Mouse (Mus musculus): ENCODE measurements around the gene Lcn9. TPM values are rescaled to one million over a fixed set of nuclear protein-coding genes. Genes with fewer than 3 reads are reported as not detected.
"Not testable (repeated sequence)": the region's sequence is repeated elsewhere in the genome, so short reads cannot be mapped to it uniquely, and the experiment has no call there.

Gene Lcn9
- polyA plus RNA-seq, 1 experiment from 2014 or later, result not detected

DNA sequence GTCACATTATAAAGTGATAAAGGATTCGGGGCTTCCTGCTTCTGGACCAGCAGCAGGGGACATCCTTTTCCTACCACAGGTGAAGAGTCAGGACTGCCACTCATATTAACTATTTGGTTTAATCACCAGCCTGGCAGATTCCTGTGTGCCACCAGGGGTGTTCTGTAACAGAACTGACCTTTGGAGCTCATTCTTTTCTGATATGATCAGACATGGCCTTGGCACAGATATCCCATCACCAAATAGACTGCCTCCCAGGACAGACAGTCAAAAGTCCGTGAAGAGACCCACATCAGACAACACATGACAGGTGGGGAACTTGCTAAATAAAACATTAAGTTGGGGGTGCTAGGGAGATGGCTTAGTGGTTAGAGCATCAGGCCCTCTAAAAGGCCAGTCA is 11.2 kb upstream of the Lcn9 start:
- Histone ChIP-seq H3K27me3 (ENCODE audit: control insufficient read depth, insufficient read depth, low read length) (no peaks in the 10 kb centered on the region), H3K4me2 (replicated peaks; ENCODE audit: low read depth) (no peak overlapping the region), H3K27ac (replicated peaks) (no peak overlapping the region), H3K4me1 (replicated peaks; ENCODE audit: control insufficient read depth, insufficient read depth) (no peaks in the 10 kb centered on the region), H3K9me3 (ENCODE audit: control insufficient read depth, low read length) (no peaks in the 10 kb centered on the region), H3K4me3 (ENCODE audit: low read depth, low read length) (no peak overlapping the region), H3K9ac (ENCODE audit: low read length) (no peak overlapping the region), H3K36me3 (ENCODE audit: control insufficient read depth, insufficient read depth, low read length) (no peaks in the 10 kb centered on the region)
- no peak for ATAC-seq (ENCODE audit: low FRiP score, low TSS enrichment)
- no peak for DNase-seq (ENCODE audit: low spot score)
- TF ChIP-seq CTCF (IDR thresholded peaks at IDR 0.05; ENCODE audit: low read depth), result no peak
- no peak for TF ChIP-seq EP300 (optimal IDR thresholded peaks at IDR 0.05)
- 69% methylated on average over 2 of the region's 2 CpGs for WGBS

DNA sequence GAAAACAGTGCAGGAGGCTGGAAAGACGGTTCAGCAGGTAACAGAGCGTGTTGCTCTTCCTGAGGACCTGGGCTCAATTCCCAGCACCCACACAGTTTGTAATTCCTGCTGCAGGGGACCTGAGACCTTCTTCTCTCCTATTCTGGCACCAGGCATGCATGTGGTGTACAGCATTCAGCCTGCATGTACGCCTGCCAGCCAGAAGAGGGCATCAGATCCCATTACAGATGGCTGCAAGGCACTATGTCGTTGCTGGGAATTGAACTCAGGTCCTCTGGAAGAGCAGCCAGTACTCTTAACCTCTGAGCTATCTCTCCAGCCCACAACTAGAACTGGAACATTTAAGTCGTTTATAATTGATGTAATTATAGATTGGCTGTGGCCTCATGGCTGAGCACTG is 9.6 kb upstream of the Lcn9 start:
- Histone ChIP-seq H3K27me3 (ENCODE audit: control insufficient read depth, insufficient read depth, low read length) (no peaks in the 10 kb centered on the region), H3K4me1 (replicated peaks; ENCODE audit: control insufficient read depth, insufficient read depth) (no peaks in the 10 kb centered on the region), H3K9me3 (ENCODE audit: control insufficient read depth, low read length) (no peaks in the 10 kb centered on the region), H3K36me3 (ENCODE audit: control insufficient read depth, insufficient read depth, low read length) (no peaks in the 10 kb centered on the region), H3K9ac (ENCODE audit: low read length) (no peak overlapping the region), H3K4me2 (replicated peaks; ENCODE audit: low read depth) (no peak overlapping the region), H3K4me3 (ENCODE audit: low read depth, low read length) (no peak overlapping the region), H3K27ac (replicated peaks) (no peak overlapping the region)
- ATAC-seq (ENCODE audit: low FRiP score, low TSS enrichment) (no peak), DNase-seq (ENCODE audit: low spot score) (no peak)
- 78% methylated on average over 5 of the region's 5 CpGs for WGBS
- TF ChIP-seq CTCF (IDR thresholded peaks at IDR 0.05; ENCODE audit: low read depth), result peak; percentile 30; the same call in 1 of the 2 replicates
- TF ChIP-seq EP300 (optimal IDR thresholded peaks at IDR 0.05), result no peak

DNA sequence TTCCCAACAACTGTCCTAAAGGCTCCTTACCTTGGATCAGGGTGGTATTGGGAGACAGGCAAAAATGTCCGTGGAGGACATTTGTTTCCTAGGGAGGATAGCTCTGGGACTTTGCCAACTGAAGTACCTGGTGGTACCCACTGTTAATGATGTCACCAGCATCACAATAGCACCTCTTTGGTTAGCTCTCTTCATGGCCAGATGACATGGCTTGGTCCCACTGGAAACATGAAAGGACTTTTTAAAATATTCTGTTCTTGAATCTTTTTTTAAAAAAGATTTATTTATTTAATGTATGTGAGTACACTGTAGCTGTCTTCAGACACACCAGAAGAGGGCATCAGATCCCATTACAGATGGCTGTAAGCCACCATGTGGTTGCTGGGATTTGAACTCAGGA is 7.2 kb upstream of the Lcn9 start, which contains the start of gene Glt6d1:
Glt6d1 (minus strand) TSS at position 101 of the 400 bp plus-strand sequence.
- not testable (repeated sequence) for H3K27ac ChIP-seq (replicated peaks); H3K4me2 ChIP-seq (replicated peaks; ENCODE audit: low read depth); H3K9me3 ChIP-seq (ENCODE audit: control insufficient read depth, low read length); DNase-seq (ENCODE audit: low spot score); H3K9ac ChIP-seq (ENCODE audit: low read length); H3K4me1 ChIP-seq (replicated peaks; ENCODE audit: control insufficient read depth, insufficient read depth); ATAC-seq (ENCODE audit: low FRiP score, low TSS enrichment); H3K27me3 ChIP-seq (ENCODE audit: control insufficient read depth, insufficient read depth, low read length); H3K36me3 ChIP-seq (ENCODE audit: control insufficient read depth, insufficient read depth, low read length); H3K4me3 ChIP-seq (ENCODE audit: low read depth, low read length)
- 74% methylated on average over 1 of the region's 1 CpGs for WGBS

DNA sequence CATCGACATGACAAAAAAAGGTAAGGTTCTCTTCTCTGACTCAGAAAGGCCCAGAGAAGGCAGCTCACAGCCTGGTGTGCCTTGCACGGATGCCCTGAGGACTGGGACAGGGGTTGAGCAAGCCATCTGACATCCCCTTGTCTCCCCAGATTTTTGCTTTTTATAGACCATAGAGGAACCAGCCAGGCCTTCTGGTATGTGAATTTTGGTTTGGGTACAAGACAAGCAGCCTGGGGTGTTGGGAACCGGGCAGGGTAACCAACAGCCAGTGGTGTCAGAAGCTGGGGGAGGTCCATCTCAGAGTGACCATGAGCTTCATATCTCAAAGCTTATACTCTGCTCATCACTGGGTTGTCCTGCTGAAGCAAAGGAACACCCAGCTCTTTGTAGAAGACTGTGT is 1.8 kb downstream of the Lcn9 start:
- TF ChIP-seq CTCF (IDR thresholded peaks at IDR 0.05; ENCODE audit: low read depth) (no peak), EP300 (optimal IDR thresholded peaks at IDR 0.05) (no peak)
- H3K27ac ChIP-seq (replicated peaks), result no peak overlapping the region
- DNase-seq (ENCODE audit: low spot score), result no peak

DNA sequence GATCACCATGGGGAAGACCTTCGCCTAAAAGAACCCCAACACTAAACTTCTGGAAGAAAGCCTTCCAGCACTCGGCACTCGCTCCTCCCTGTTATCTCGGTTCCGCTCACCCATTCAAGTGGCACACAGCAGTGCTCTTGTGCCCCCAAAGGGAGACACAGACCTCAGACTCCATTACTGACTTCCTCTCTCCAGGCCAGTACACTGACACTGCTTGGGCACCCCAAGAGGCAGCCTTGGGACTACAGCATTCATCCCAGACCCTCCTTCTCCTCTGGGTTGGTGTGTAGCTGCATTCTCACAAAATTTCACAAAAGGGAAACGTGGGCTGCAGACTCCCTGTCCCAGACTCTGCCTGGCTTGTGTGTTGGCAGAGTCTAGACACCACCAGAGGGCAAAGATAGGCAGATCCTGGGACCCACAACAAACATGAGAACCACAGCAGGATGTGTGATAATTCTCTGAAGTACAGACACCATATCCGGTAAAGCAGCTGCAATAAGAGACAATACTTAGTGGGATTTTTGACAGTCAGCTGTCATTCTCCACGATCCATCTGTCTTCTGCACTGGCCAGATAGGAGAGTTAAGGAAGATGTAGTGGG is 5.5 kb downstream of the Lcn9 start:
- H3K36me3 ChIP-seq (ENCODE audit: control insufficient read depth, insufficient read depth, low read length), result no peaks in the 10 kb centered on the region
- ATAC-seq (ENCODE audit: low FRiP score, low TSS enrichment) (no peak), DNase-seq (ENCODE audit: low spot score) (no peak)
- no peak overlapping the region for H3K4me3 ChIP-seq (ENCODE audit: low read depth, low read length)
- H3K4me2 ChIP-seq (replicated peaks; ENCODE audit: low read depth), result no peak overlapping the region
- no peaks in the 10 kb centered on the region for H3K9me3 ChIP-seq (ENCODE audit: control insufficient read depth, low read length)
- H3K9ac ChIP-seq (ENCODE audit: low read length), result no peak overlapping the region
- H3K27me3 ChIP-seq (ENCODE audit: control insufficient read depth, insufficient read depth, low read length), result no peaks in the 10 kb centered on the region
- 78% methylated on average over 8 of the region's 8 CpGs for WGBS
- H3K4me1 ChIP-seq (replicated peaks; ENCODE audit: control insufficient read depth, insufficient read depth), result no peaks in the 10 kb centered on the region
- 0 out of 2 replicates have a peak, but pooled peaks have one; percentile 2 for TF ChIP-seq CTCF (IDR thresholded peaks at IDR 0.05; ENCODE audit: low read depth)
- TF ChIP-seq EP300 (optimal IDR thresholded peaks at IDR 0.05), result no peak
- no peak overlapping the region for H3K27ac ChIP-seq (replicated peaks)

More for the DNA sequence above, 1.8 kb downstream of the Lcn9 start:
- Histone ChIP-seq H3K9me3 (ENCODE audit: control insufficient read depth, low read length) (no peaks in the 10 kb centered on the region), H3K4me2 (replicated peaks; ENCODE audit: low read depth) (no peak overlapping the region), H3K4me1 (replicated peaks; ENCODE audit: control insufficient read depth, insufficient read depth) (no peaks in the 10 kb centered on the region), H3K9ac (ENCODE audit: low read length) (no peak overlapping the region), H3K36me3 (ENCODE audit: control insufficient read depth, insufficient read depth, low read length) (no peaks in the 10 kb centered on the region), H3K27me3 (ENCODE audit: control insufficient read depth, insufficient read depth, low read length) (no peaks in the 10 kb centered on the region), H3K4me3 (ENCODE audit: low read depth, low read length) (no peak overlapping the region)
- 74% methylated on average over 3 of the region's 3 CpGs for WGBS
- ATAC-seq (ENCODE audit: low FRiP score, low TSS enrichment), result no peak

DNA sequence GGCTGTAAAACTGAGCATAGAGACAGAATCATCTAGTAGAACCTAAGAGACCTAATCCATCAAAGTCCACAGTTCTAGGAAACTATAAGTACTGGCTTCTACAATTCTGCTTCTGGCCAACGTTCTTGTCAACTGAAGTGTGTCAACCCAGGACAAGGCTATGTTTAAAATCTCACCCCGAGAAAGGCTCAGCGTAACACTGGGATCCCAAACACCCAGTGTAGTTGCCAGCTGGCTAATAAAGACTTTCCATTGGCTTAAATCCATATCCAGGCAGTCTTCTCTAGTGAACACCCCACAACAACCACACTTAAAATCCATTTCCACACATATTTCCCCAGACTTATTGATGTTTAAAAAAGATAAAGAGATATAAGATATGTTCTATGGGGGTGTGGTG is 7.8 kb downstream of the Lcn9 start:
- Histone ChIP-seq H3K4me1 (replicated peaks; ENCODE audit: control insufficient read depth, insufficient read depth) (no peaks in the 10 kb centered on the region), H3K36me3 (ENCODE audit: control insufficient read depth, insufficient read depth, low read length) (no peaks in the 10 kb centered on the region), H3K9me3 (ENCODE audit: control insufficient read depth, low read length) (no peaks in the 10 kb centered on the region), H3K9ac (ENCODE audit: low read length) (no peak overlapping the region), H3K4me2 (replicated peaks; ENCODE audit: low read depth) (no peak overlapping the region), H3K27me3 (ENCODE audit: control insufficient read depth, insufficient read depth, low read length) (no peaks in the 10 kb centered on the region), H3K27ac (replicated peaks) (no peak overlapping the region), H3K4me3 (ENCODE audit: low read depth, low read length) (no peak overlapping the region)
- ATAC-seq (ENCODE audit: low FRiP score, low TSS enrichment) (no peak), DNase-seq (ENCODE audit: low spot score) (no peak)
- 42% methylated on average over 3 of the region's 3 CpGs for WGBS
- no peak for TF ChIP-seq EP300 (optimal IDR thresholded peaks at IDR 0.05)
- no peak for TF ChIP-seq CTCF (IDR thresholded peaks at IDR 0.05; ENCODE audit: low read depth)

All from stomach, postnatal 0 days (tissue).